8 mouse cellular contexts compared by ENCODE assay signal in genomic region chr2:71117797-71118708, GRCm38 (mm10). TPM values are rescaled to one million over a fixed set of nuclear protein-coding genes. Genes with fewer than 3 reads are reported as not detected.
A peak's percentile ranks its signal among the peaks of the same experiment; 100 is the strongest.
DNase-seq lines count a peak whose midpoint lies in the region; ATAC-seq and TF ChIP-seq lines count a peak whose summit lies in the region.

Gene Cybrd1, plus strand, starts transcription at chr2:71117923.

- peak within 1 kb of the TSS; percentile 77 for H3K4me3 ChIP-seq in testis, adult 2 months (ENCODE audit: control insufficient read depth, low read depth, low read length)
- H3K4me3 ChIP-seq in embryonic facial prominence, embryonic 12.5 days = peak within 1 kb of the TSS; percentile 59
- peak within 1 kb of the TSS; percentile 49 for H3K4me3 ChIP-seq in heart, embryonic 11.5 days (ENCODE audit: low read depth, low read length)
- H3K4me3 ChIP-seq in kidney, embryonic 16.5 days (ENCODE audit: low read length) = peak within 1 kb of the TSS; percentile 65
- H3K4me3 ChIP-seq in stomach, postnatal 0 days (ENCODE audit: low read depth, low read length) = peak within 1 kb of the TSS; percentile 58

- no peak for DNase-seq in testis, postnatal 14 days (ENCODE audit: low spot score)
- DNase-seq in lung, postnatal 4 days = peak; percentile 42 to 70
- peak; percentile 69 for DNase-seq in stomach, postnatal 0 days (ENCODE audit: low spot score)
- no peak for DNase-seq in spleen, adult 18-20 months

- no peaks in the 10 kb centered on the region for H3K27me3 ChIP-seq in testis, adult 2 months (ENCODE audit: control insufficient read depth, insufficient read depth, low read length)
- H3K27me3 ChIP-seq in embryonic facial prominence, embryonic 12.5 days = peaks cover 3% of the 10 kb centered on the region
- peaks cover 10% of the 10 kb centered on the region for H3K27me3 ChIP-seq in heart, embryonic 11.5 days (ENCODE audit: control insufficient read depth, insufficient read depth, low read length)
- peaks cover 15% of the 10 kb centered on the region for H3K27me3 ChIP-seq in kidney, embryonic 16.5 days (ENCODE audit: insufficient read depth, low read length)
- H3K27me3 ChIP-seq in stomach, postnatal 0 days (ENCODE audit: control insufficient read depth, insufficient read depth, low read length) = no peaks in the 10 kb centered on the region

- H3K27ac ChIP-seq in testis, adult 2 months (ENCODE audit: control insufficient read depth, insufficient read depth, low read depth, low read length) = no peak within 1 kb of the TSS
- H3K27ac ChIP-seq in embryonic facial prominence, embryonic 12.5 days = no peak within 1 kb of the TSS
- no peak within 1 kb of the TSS for H3K27ac ChIP-seq in heart, embryonic 11.5 days (ENCODE audit: low read depth, low read length)
- no peak within 1 kb of the TSS for H3K27ac ChIP-seq in kidney, embryonic 16.5 days (ENCODE audit: low read length)
- peak within 1 kb of the TSS; percentile 56 for H3K27ac ChIP-seq in stomach, postnatal 0 days (replicated peaks)

- no peak for TF ChIP-seq EP300 in stomach, postnatal 0 days (optimal IDR thresholded peaks at IDR 0.05)

- WGBS in embryonic facial prominence, embryonic 12.5 days = 2% methylated on average over 60 of the region's 60 CpGs
- 1% methylated on average over 52 of the region's 60 CpGs for WGBS in heart, embryonic 11.5 days (ENCODE audit: insufficient replicate concordance)
- 2% methylated on average over 60 of the region's 60 CpGs for WGBS in kidney, embryonic 16.5 days
- 2% methylated on average over 60 of the region's 60 CpGs for WGBS in stomach, postnatal 0 days

- 0 out of 2 replicates have a peak, but pooled peaks cover 4% of the 10 kb centered on the region for H3K9me3 ChIP-seq in embryonic facial prominence, embryonic 12.5 days
- no peaks in the 10 kb centered on the region for H3K9me3 ChIP-seq in heart, embryonic 11.5 days (replicated peaks; ENCODE audit: control insufficient read depth, low read length)
- peaks cover 5% of the 10 kb centered on the region for H3K9me3 ChIP-seq in kidney, embryonic 16.5 days (ENCODE audit: low read length)
- H3K9me3 ChIP-seq in stomach, postnatal 0 days (ENCODE audit: control insufficient read depth, low read length) = no peaks in the 10 kb centered on the region

- H3K4me1 ChIP-seq in testis, adult 2 months (ENCODE audit: control insufficient read depth, insufficient read depth, low read length) = peaks cover 9% of the 10 kb centered on the region
- no peaks in the 10 kb centered on the region for H3K4me1 ChIP-seq in embryonic facial prominence, embryonic 12.5 days
- H3K4me1 ChIP-seq in heart, embryonic 11.5 days (ENCODE audit: control insufficient read depth, insufficient read depth, low read length) = peaks cover 7% of the 10 kb centered on the region; the same call in 1 of the 2 replicates
- H3K4me1 ChIP-seq in kidney, embryonic 16.5 days (ENCODE audit: insufficient read depth, low read length) = peaks cover 11% of the 10 kb centered on the region; the same call in 1 of the 2 replicates
- no peaks in the 10 kb centered on the region for H3K4me1 ChIP-seq in stomach, postnatal 0 days (replicated peaks; ENCODE audit: control insufficient read depth, insufficient read depth)

- H3K4me2 ChIP-seq in embryonic facial prominence, embryonic 12.5 days (replicated peaks) = peak within 1 kb of the TSS; percentile 82
- H3K4me2 ChIP-seq in heart, embryonic 11.5 days = peak within 1 kb of the TSS; percentile 87
- peak within 1 kb of the TSS; percentile 95 for H3K4me2 ChIP-seq in kidney, embryonic 16.5 days (replicated peaks; ENCODE audit: low read depth, low read length)
- peak within 1 kb of the TSS; percentile 91 for H3K4me2 ChIP-seq in stomach, postnatal 0 days (replicated peaks; ENCODE audit: low read depth)

- H3K36me3 ChIP-seq in testis, adult 2 months (ENCODE audit: control insufficient read depth, insufficient read depth, low read length) = no peaks in the 10 kb centered on the region
- no peaks in the 10 kb centered on the region for H3K36me3 ChIP-seq in embryonic facial prominence, embryonic 12.5 days
- no peaks in the 10 kb centered on the region for H3K36me3 ChIP-seq in heart, embryonic 11.5 days (ENCODE audit: control insufficient read depth, insufficient read depth, low read length)
- H3K36me3 ChIP-seq in kidney, embryonic 16.5 days (ENCODE audit: insufficient read depth, low read length) = no peaks in the 10 kb centered on the region
- no peaks in the 10 kb centered on the region for H3K36me3 ChIP-seq in stomach, postnatal 0 days (ENCODE audit: control insufficient read depth, insufficient read depth, low read length)

- H3K9ac ChIP-seq in embryonic facial prominence, embryonic 12.5 days = peak within 1 kb of the TSS; percentile 58
- peak within 1 kb of the TSS; percentile 58 for H3K9ac ChIP-seq in heart, embryonic 11.5 days (ENCODE audit: low read depth, low read length)
- peak within 1 kb of the TSS; percentile 70 for H3K9ac ChIP-seq in kidney, embryonic 16.5 days (replicated peaks; ENCODE audit: low read length)
- peak within 1 kb of the TSS; percentile 72 for H3K9ac ChIP-seq in stomach, postnatal 0 days (ENCODE audit: low read length)

- TF ChIP-seq POLR2A in testis, adult 2 months (IDR thresholded peaks at IDR 0.05; ENCODE audit: control insufficient read depth, low read depth, low read length) = 0 out of 2 replicates have a peak, but pooled peaks have one; percentile 25

- no peak for TF ChIP-seq CTCF in testis, adult 2 months (IDR thresholded peaks at IDR 0.05; ENCODE audit: control insufficient read depth, insufficient read depth, insufficient replicate concordance, low read depth, low read length)
- TF ChIP-seq CTCF in stomach, postnatal 0 days (IDR thresholded peaks at IDR 0.05; ENCODE audit: low read depth) = no peak

- peak; percentile 59 for ATAC-seq in embryonic facial prominence, embryonic 12.5 days (ENCODE audit: insufficient number of reproducible peaks, insufficient read depth, low FRiP score, low TSS enrichment)
- ATAC-seq in heart, embryonic 11.5 days (replicated peaks; ENCODE audit: insufficient number of reproducible peaks, low FRiP score, low TSS enrichment) = peak; percentile 52
- peak; percentile 65; the same call in 1 of the 2 replicates for ATAC-seq in kidney, embryonic 16.5 days (ENCODE audit: low FRiP score, low TSS enrichment)
- peak; percentile 69 for ATAC-seq in stomach, postnatal 0 days (ENCODE audit: low FRiP score, low TSS enrichment)

RNA-seq across cellular contexts. Expression of gene Cybrd1, which starts in this region (rescaled TPM):
- polyA plus RNA-seq in testis, adult 2 months (2012; rRNA removed) = 1.9 and 2.5 TPM in 2 replicates
- polyA plus RNA-seq in embryonic facial prominence, embryonic 12.5 days (2016; fragmentation: Nextera tagmentation; extraction: Ambion mirVana) = 2.2 and 2.8 TPM in 2 replicates
- polyA plus RNA-seq in heart, embryonic 11.5 days (2014; fragmentation: Nextera tagmentation; extraction: Ambion mirVana) = 0.74 and 1.2 TPM in 2 replicates
- polyA plus RNA-seq in kidney, embryonic 16.5 days (2015; fragmentation: Nextera tagmentation; extraction: Ambion mirVana) = 1.3 and 1.5 TPM in 2 replicates
- 10.2 and 13.0 TPM in 2 replicates for polyA plus RNA-seq in stomach, postnatal 0 days (2015; fragmentation: Nextera tagmentation; extraction: Ambion mirVana)

Comparison
In these comparisons a context has a peak if more than half of its experiments do, and no peak if none do; other contexts are left out.
1. DNase-seq: peak in lung, postnatal 4 days (2 of 2) and stomach, postnatal 0 days (single experiment); none in testis, postnatal 14 days (single experiment) and spleen, adult 18-20 months (0 of 2).
2. Peak in every context shown above with its lines, with median percentiles within 50 percentile points of each other: H3K4me3 ChIP-seq, ATAC-seq, H3K4me2 ChIP-seq and H3K9ac ChIP-seq.